Mouse (Mus musculus): ENCODE measurements at regions not wholly inside any gene's neighbourhood (a gene's known extent, or its start where the extent isn't known, plus 50 kb on each side); places are given as distances from the start of the nearest gene placed in this dataset.
A peak's percentile ranks its signal among the peaks of the same experiment; 100 is the strongest.

DNA sequence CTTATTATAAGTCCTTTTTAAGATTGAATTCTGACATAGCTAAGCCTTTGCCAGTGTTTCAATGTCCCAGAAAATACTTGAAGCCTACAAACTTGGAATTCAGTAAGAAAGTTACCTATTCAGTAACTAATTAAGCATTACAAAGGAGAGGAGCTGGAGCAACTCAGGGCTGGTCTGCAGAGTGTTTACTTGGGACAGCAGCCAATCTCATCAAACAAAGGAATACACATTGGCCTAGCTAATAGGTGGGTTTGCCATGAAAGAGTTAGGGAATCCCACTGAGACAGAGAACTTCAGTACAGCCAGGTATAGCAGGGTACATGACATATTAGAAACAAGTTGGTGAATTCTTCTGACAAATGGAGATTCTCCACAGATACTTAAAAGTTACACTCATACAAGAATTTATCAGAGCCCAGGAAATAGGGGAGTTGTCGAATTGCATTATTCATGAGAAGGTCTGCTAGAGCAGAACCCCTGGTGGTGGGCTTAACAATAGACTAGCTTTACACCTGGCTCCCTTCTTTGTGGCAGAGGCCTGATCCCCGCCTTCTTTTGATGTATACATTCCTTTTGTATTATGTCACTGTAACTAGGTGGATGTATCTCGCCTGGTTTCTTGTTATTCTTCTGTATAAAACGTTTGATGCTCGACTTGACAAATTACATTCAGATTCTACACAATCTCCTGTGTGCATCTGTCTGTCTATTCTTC lies 525.2 kb downstream of the 4930447F04Rik start:
- peak; percentile 86 for DNase-seq (ENCODE audit: low read depth, low spot score)

GRCm38 (mm10) chrX:65769861-65770260 lies 534.2 kb downstream of the 4930447F04Rik start:
- DNase-seq (ENCODE audit: low read depth, low spot score): no peak

DNA sequence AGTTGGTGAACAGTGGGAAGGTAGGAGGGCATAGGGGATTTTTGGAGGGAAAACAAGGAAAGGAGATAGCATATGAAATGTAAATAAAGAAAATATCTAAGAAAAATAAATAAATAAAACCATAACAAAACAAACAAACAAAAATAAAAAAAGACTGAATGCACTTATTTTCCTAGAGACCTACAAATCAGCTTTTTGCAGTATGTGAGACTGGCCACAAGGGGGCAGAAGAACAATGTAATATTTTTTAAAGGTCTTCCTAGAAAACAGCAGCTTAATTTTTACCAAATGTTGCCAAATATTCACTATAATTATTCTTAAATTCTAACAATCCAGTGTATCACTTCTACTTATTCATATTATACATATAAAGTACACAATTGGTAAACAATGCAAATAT lies 569.4 kb downstream of the 4930447F04Rik start:
- peak; percentile 4 for DNase-seq (ENCODE audit: low read depth, low spot score)

DNA sequence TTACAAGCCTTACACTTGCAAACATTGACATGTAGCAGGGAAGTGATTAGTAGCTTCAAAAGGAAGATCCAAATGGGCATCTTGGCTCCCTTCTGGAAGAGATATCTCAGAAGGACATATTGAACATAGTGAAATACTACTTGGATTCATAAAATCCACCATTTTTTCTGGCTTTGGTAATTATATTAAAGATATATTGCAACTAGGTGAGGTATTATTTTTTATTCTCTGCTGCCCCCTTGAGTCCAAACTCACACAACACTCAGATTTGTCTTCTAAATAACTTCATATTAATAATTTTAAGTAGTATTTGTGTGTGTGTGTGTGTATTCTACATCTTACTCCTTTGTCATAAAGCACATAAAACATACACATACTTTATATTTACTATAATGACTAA lies 588.5 kb downstream of the 4930447F04Rik start:
- no peak for DNase-seq (ENCODE audit: low read depth, low spot score)
